In genomic region chr8:61617651-61618050, GRCm38 (mm10) we compare ENCODE assay signal across 14 mouse cellular contexts.
"Had no signal": no experiment of that assay in that cellular context is flagged by ENCODE, and none has a peak within 500 bp of the region (broad histone marks: within the 10 kb centered on the region; RNA-seq: fewer than 3 reads in every experiment).

No protein-coding gene starts in this region.

- H3K4me3 ChIP-seq: limb, embryonic 15.5 days; liver, embryonic 12.5 days; lung, embryonic 15.5 days; midbrain, embryonic 12.5 days; neural tube, embryonic 13.5 days had no signal

- ATAC-seq: liver, embryonic 12.5 days; midbrain, embryonic 16.5 days had no signal

- H3K27me3 ChIP-seq: limb, embryonic 15.5 days; liver, embryonic 12.5 days; lung, embryonic 15.5 days; midbrain, embryonic 12.5 days; neural tube, embryonic 13.5 days had no signal

- H3K36me3 ChIP-seq: limb, embryonic 15.5 days; liver, embryonic 12.5 days; lung, embryonic 15.5 days; midbrain, embryonic 12.5 days; neural tube, embryonic 13.5 days had no signal

- H3K4me2 ChIP-seq: limb, embryonic 15.5 days; liver, embryonic 12.5 days; lung, embryonic 15.5 days; midbrain, embryonic 12.5 days; neural tube, embryonic 13.5 days had no signal

- H3K4me1 ChIP-seq: lung, embryonic 15.5 days; midbrain, embryonic 12.5 days had no signal

- DNase-seq: kidney, postnatal 25 days; layer of hippocampus, adult 9-11 months; layer of hippocampus, postnatal 36 days; retina, postnatal 1 day; right cerebral cortex, postnatal 4 days; spleen, adult 18-20 months; thymus, adult 18-20 months; thymus, postnatal 14 days had no signal

- H3K9ac ChIP-seq: limb, embryonic 15.5 days; liver, embryonic 12.5 days; lung, embryonic 15.5 days; midbrain, embryonic 12.5 days; neural tube, embryonic 13.5 days had no signal

- H3K27ac ChIP-seq: limb, embryonic 15.5 days; liver, embryonic 12.5 days; lung, embryonic 15.5 days; midbrain, embryonic 12.5 days; neural tube, embryonic 13.5 days had no signal

- H3K9me3 ChIP-seq: limb, embryonic 15.5 days; liver, embryonic 12.5 days; lung, embryonic 15.5 days; midbrain, embryonic 12.5 days; neural tube, embryonic 13.5 days had no signal
